Mouse (Mus musculus): ENCODE measurements around the gene Dtx3. TPM values are rescaled to one million over a fixed set of nuclear protein-coding genes. Genes with fewer than 3 reads are reported as not detected.

Dtx3 gene
- 95.8 and 101 TPM in 2 replicates for polyA plus RNA-seq (2014; fragmentation: Nextera tagmentation; extraction: Ambion mirVana)

DNA sequence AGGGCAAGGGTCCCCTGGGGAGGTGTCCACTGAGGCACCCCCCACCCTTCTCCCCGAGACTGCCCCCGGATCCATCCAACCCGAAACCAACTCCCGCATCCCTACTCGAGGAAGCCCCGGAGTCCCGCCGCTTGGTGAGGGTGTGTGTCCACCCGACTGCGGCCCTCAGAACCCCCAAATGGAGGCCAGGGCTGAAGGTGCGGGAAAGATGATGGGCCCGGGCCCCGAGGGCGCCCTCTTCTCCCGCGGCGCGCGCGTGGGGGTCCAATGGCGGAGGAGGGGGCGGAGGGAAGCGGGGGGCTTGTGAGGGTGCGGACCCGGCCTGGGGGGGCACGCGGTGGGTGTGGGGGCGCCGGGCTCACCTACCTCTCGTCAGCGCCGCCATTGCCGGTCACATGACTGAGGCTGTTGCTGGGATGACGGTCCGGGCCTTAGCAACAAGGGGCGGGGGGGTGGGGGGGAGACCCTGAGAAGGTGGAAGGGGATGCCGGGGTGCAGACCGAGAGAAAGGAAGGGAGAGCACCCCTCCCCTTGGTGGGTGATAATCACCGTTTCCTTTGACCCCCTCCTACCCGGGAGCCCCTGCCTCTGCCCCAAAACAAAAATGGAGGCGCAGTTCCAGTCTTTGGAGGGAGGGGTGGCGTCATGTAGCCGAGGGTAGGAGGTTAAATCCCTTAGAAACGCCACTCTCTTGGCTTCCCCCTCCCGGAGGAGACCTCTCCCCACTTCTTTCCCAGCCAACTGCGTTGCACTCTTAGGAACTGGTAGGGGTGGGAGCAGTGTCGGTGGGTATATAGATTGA lies at the start of gene Dtx3:
Dtx3 (minus strand) TSS at position 401 of the 802 bp plus-strand sequence.
- Histone ChIP-seq H3K27ac (ENCODE audit: low read depth) (peak within 1 kb of the TSS; percentile 89), H3K4me1 (replicated peaks; ENCODE audit: control insufficient read depth, insufficient read depth, low read length) (peaks cover 18% of the 10 kb centered on the region), H3K4me3 (ENCODE audit: low read depth, low read length) (peak within 1 kb of the TSS; percentile 80), H3K36me3 (ENCODE audit: control insufficient read depth, insufficient read depth, low read length) (peaks cover 42% of the 10 kb centered on the region), H3K9ac (ENCODE audit: low read length) (peak within 1 kb of the TSS; percentile 90), H3K4me2 (ENCODE audit: low read length) (peak within 1 kb of the TSS; percentile 93), H3K9me3 (ENCODE audit: control insufficient read depth, low read length) (no peaks in the 10 kb centered on the region), H3K27me3 (replicated peaks; ENCODE audit: control insufficient read depth, insufficient read depth, low read length) (no peaks in the 10 kb centered on the region)
- WGBS = under 1% methylated on average over 32 of the region's 47 CpGs
- DNase-seq (ENCODE audit: low spot score) (peak; percentile 78), ATAC-seq (replicated peaks; ENCODE audit: low FRiP score, low TSS enrichment, low read depth) (peak; percentile 50)

DNA sequence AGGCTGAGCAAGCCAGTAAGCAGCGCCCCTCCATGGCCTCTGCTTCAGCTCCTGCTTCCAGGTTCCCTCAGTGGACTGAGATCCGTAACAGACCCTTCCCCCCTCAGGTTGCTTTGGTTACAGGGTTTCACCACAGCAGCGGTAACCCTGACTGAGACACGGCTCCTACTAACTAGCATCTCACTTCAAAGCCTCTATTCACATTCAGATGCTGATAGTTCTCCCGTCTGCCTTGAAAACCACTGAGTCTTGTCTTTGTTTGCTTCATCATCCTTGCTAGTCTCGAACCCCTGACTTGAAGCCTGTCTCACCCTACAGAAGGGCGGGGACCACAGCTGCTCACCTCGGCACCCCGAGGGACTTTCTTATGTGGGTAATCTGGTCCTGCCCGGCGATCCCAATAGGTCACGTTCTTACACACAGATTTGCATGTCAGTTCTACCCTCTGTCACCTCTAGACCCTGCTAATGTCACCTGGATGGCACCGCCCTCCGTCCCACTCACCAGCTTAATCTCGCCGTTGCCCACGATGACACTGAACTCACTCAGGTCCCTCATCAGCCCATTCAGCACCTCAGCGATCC lies 42.8 kb upstream of the Dtx3 start:
- DNase-seq (ENCODE audit: low spot score) (no peak), ATAC-seq (replicated peaks; ENCODE audit: low FRiP score, low TSS enrichment, low read depth) (no peak)
- H3K4me2 ChIP-seq (ENCODE audit: low read length) = no peak overlapping the region
- H3K9me3 ChIP-seq (ENCODE audit: control insufficient read depth, low read length) = no peaks in the 10 kb centered on the region
- 62% methylated on average over 18 of the region's 18 CpGs for WGBS
- H3K36me3 ChIP-seq (ENCODE audit: control insufficient read depth, insufficient read depth, low read length) = no peaks in the 10 kb centered on the region
- H3K27ac ChIP-seq (ENCODE audit: low read depth) = no peak overlapping the region
- H3K27me3 ChIP-seq (replicated peaks; ENCODE audit: control insufficient read depth, insufficient read depth, low read length) = 0 out of 2 replicates have a peak, but pooled peaks cover 4% of the 10 kb centered on the region
- H3K4me1 ChIP-seq (replicated peaks; ENCODE audit: control insufficient read depth, insufficient read depth, low read length) = no peaks in the 10 kb centered on the region
- H3K9ac ChIP-seq (ENCODE audit: low read length) = no peak overlapping the region
- no peak overlapping the region for H3K4me3 ChIP-seq (ENCODE audit: low read depth, low read length)

DNA sequence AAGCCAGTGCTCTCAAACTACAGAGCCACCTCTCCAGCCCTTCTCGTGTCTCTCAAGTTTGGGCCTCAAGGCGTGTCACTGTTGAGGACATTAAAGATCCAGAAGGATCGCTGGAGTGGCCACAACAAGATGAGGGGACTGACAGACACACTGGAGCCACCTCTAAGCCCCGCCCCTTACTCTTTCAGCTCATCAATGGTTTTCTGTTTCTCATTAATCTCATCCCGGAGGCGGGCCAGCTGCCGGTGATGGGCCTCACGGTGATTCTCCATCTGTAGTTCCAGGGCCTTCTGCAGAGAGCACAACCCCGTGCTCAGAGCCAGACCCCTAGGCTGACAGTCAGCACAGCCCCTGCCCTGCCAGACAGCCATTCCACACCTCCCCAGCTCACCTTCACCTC lies 41.0 kb upstream of the Dtx3 start:
- no peak overlapping the region for H3K9ac ChIP-seq (ENCODE audit: low read length)
- no peaks in the 10 kb centered on the region for H3K36me3 ChIP-seq (ENCODE audit: control insufficient read depth, insufficient read depth, low read length)
- no peaks in the 10 kb centered on the region for H3K4me1 ChIP-seq (replicated peaks; ENCODE audit: control insufficient read depth, insufficient read depth, low read length)
- H3K9me3 ChIP-seq (ENCODE audit: control insufficient read depth, low read length) = no peaks in the 10 kb centered on the region
- 0 out of 2 replicates have a peak, but pooled peaks cover 4% of the 10 kb centered on the region for H3K27me3 ChIP-seq (replicated peaks; ENCODE audit: control insufficient read depth, insufficient read depth, low read length)
- no peak overlapping the region for H3K4me3 ChIP-seq (ENCODE audit: low read depth, low read length)
- no peak for DNase-seq (ENCODE audit: low spot score)
- H3K4me2 ChIP-seq (ENCODE audit: low read length) = no peak overlapping the region
- WGBS = 42% methylated on average over 9 of the region's 9 CpGs
- no peak overlapping the region for H3K27ac ChIP-seq (ENCODE audit: low read depth)
- no peak for ATAC-seq (replicated peaks; ENCODE audit: low FRiP score, low TSS enrichment, low read depth)

DNA sequence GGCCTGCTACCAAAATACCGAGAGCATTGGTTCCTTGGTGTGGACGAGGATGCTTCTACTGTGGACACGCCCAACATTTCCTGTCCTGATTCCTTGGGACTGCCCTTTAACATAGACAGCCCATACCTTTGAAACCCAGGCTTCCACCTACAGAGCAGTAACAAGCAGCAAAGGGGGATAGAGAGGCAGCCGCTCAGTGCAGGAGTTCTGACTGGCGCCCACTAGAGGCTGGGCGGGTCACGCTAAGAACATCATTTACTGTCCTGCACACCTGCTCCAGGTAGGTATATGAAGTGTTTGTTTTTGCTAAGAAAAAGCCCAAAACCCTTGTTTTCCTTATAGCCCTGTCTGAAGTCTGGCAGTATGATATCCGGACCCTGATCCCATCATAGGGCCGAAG lies 37.6 kb upstream of the Dtx3 start:
- H3K36me3 ChIP-seq (ENCODE audit: control insufficient read depth, insufficient read depth, low read length) = no peaks in the 10 kb centered on the region
- H3K4me3 ChIP-seq (ENCODE audit: low read depth, low read length) = no peak overlapping the region
- DNase-seq (ENCODE audit: low spot score) = no peak
- 77% methylated on average over 9 of the region's 9 CpGs for WGBS
- no peak overlapping the region for H3K4me2 ChIP-seq (ENCODE audit: low read length)
- H3K27ac ChIP-seq (ENCODE audit: low read depth) = no peak overlapping the region
- H3K9ac ChIP-seq (ENCODE audit: low read length) = no peak overlapping the region
- no peak for ATAC-seq (replicated peaks; ENCODE audit: low FRiP score, low TSS enrichment, low read depth)
- H3K4me1 ChIP-seq (replicated peaks; ENCODE audit: control insufficient read depth, insufficient read depth, low read length) = no peaks in the 10 kb centered on the region
- H3K9me3 ChIP-seq (ENCODE audit: control insufficient read depth, low read length) = no peaks in the 10 kb centered on the region
- 0 out of 2 replicates have a peak, but pooled peaks cover 2% of the 10 kb centered on the region for H3K27me3 ChIP-seq (replicated peaks; ENCODE audit: control insufficient read depth, insufficient read depth, low read length)

DNA sequence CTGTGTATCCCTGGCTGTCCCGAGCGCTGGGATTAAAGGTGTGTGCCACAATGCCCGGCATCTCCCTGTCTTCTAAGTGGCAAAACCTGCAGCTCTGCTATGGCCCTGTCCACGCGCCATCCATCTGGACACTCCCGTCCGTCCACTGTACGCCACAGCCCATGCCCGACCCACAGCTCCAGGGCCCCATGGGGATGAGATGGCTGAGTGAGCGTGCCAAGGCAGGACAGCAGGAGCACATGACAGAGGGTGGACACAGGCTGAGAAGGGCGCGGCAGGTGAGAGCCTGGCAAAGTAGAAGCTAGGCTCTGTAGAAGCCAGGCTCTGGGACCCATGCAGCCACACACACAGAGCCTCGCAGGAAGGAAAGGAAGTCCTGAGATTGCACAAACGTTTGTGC lies 36.2 kb upstream of the Dtx3 start:
- ATAC-seq (replicated peaks; ENCODE audit: low FRiP score, low TSS enrichment, low read depth) (no peak), DNase-seq (ENCODE audit: low spot score) (no peak)
- Histone ChIP-seq H3K4me2 (ENCODE audit: low read length) (no peak overlapping the region), H3K27me3 (replicated peaks; ENCODE audit: control insufficient read depth, insufficient read depth, low read length) (no peaks in the 10 kb centered on the region), H3K4me1 (replicated peaks; ENCODE audit: control insufficient read depth, insufficient read depth, low read length) (no peaks in the 10 kb centered on the region), H3K36me3 (ENCODE audit: control insufficient read depth, insufficient read depth, low read length) (no peaks in the 10 kb centered on the region), H3K9ac (ENCODE audit: low read length) (no peak overlapping the region), H3K27ac (ENCODE audit: low read depth) (no peak overlapping the region), H3K4me3 (ENCODE audit: low read depth, low read length) (no peak overlapping the region), H3K9me3 (ENCODE audit: control insufficient read depth, low read length) (no peaks in the 10 kb centered on the region)
- 81% methylated on average over 14 of the region's 14 CpGs for WGBS

DNA sequence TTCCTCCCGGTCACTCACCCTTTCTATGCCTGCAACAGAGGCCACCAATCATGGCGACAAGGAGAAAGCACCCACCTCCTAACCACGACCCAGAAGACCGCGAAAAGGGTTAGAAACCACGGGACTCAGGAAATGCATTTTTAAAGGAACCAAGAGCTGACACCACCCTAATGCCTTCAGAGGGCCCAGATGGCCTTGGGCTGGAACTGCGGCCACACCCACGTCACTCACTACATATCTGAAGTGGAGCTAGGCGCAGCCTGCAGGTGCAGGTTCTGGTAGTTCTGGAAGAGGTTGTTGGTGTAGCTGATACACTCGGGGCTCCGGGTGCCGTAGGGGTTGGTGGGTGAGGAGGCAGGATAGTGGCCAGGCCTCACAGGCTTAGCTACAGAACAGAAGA lies 35.2 kb upstream of the Dtx3 start:
- no peak for ATAC-seq (replicated peaks; ENCODE audit: low FRiP score, low TSS enrichment, low read depth)

DNA sequence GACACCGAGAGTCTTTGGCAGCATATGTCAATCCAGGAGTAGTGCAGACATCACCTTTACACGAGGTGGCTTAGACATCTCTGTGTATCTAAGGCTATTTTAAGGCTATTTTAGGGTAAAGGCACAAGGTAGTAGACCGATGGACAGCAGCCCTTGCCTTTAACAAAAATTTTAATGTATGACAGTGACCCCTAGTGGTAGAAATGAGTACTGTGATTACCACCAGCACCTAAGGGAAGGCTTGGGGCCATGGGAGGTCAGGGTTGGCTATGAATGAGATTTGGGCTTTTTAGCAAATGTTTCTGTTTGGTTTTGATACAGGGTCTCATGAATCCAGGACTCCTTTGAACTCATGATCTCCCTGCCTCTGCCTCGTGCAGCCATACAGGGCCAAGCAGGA lies 33.4 kb upstream of the Dtx3 start:
- peak; percentile 63 for DNase-seq (ENCODE audit: low spot score)
- no peak overlapping the region for H3K4me3 ChIP-seq (ENCODE audit: low read depth, low read length)
- no peak overlapping the region for H3K4me2 ChIP-seq (ENCODE audit: low read length)
- H3K9me3 ChIP-seq (ENCODE audit: control insufficient read depth, low read length) = no peaks in the 10 kb centered on the region
- no peaks in the 10 kb centered on the region for H3K27me3 ChIP-seq (replicated peaks; ENCODE audit: control insufficient read depth, insufficient read depth, low read length)
- no peaks in the 10 kb centered on the region for H3K36me3 ChIP-seq (ENCODE audit: control insufficient read depth, insufficient read depth, low read length)
- 22% methylated on average over 4 of the region's 4 CpGs for WGBS
- H3K4me1 ChIP-seq (replicated peaks; ENCODE audit: control insufficient read depth, insufficient read depth, low read length) = 0 out of 2 replicates have a peak, but pooled peaks cover 3% of the 10 kb centered on the region
- peak; percentile 78; the same call in 1 of the 2 replicates for ATAC-seq (replicated peaks; ENCODE audit: low FRiP score, low TSS enrichment, low read depth)
- no peak overlapping the region for H3K27ac ChIP-seq (ENCODE audit: low read depth)
- no peak overlapping the region for H3K9ac ChIP-seq (ENCODE audit: low read length)

More for the DNA sequence above, 35.2 kb upstream of the Dtx3 start:
- Histone ChIP-seq H3K27me3 (replicated peaks; ENCODE audit: control insufficient read depth, insufficient read depth, low read length) (no peaks in the 10 kb centered on the region), H3K27ac (ENCODE audit: low read depth) (no peak overlapping the region), H3K4me2 (ENCODE audit: low read length) (no peak overlapping the region), H3K4me1 (replicated peaks; ENCODE audit: control insufficient read depth, insufficient read depth, low read length) (0 out of 2 replicates have a peak, but pooled peaks cover under 1% of the 10 kb centered on the region), H3K9me3 (ENCODE audit: control insufficient read depth, low read length) (no peaks in the 10 kb centered on the region), H3K9ac (ENCODE audit: low read length) (no peak overlapping the region), H3K4me3 (ENCODE audit: low read depth, low read length) (no peak overlapping the region), H3K36me3 (ENCODE audit: control insufficient read depth, insufficient read depth, low read length) (no peaks in the 10 kb centered on the region)
- whole genome bisulfite sequencing = 83% methylated on average over 12 of the region's 12 CpGs
- DNase-seq (ENCODE audit: low spot score) = no peak

DNA sequence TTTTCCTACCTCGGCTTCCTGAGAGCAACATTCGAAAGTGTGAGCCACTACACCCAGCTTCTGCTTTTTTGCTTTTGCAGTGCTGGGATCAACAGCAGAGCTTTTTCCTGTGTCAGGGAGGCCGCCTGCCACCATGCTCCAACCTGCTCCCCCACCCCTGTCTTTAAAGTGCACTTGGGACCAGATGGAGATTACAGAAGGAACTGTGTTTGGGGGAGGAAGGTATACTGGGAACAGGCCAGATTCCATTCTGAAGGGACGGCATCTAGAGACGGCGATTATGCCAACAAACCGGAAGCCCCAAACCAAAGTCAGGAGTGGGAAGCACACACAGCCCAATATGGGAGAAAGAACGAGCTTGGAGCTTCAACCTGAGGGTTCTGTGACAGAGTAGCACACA lies 31.6 kb upstream of the Dtx3 start:
- WGBS = 81% methylated on average over 8 of the region's 8 CpGs
- Histone ChIP-seq H3K4me2 (ENCODE audit: low read length) (no peak overlapping the region), H3K4me3 (ENCODE audit: low read depth, low read length) (no peak overlapping the region), H3K36me3 (ENCODE audit: control insufficient read depth, insufficient read depth, low read length) (no peaks in the 10 kb centered on the region), H3K9me3 (ENCODE audit: control insufficient read depth, low read length) (no peaks in the 10 kb centered on the region), H3K27me3 (replicated peaks; ENCODE audit: control insufficient read depth, insufficient read depth, low read length) (no peaks in the 10 kb centered on the region), H3K4me1 (replicated peaks; ENCODE audit: control insufficient read depth, insufficient read depth, low read length) (0 out of 2 replicates have a peak, but pooled peaks cover 3% of the 10 kb centered on the region), H3K9ac (ENCODE audit: low read length) (no peak overlapping the region), H3K27ac (ENCODE audit: low read depth) (no peak overlapping the region)
- ATAC-seq (replicated peaks; ENCODE audit: low FRiP score, low TSS enrichment, low read depth) = no peak
- no peak for DNase-seq (ENCODE audit: low spot score)
